Mouse (Mus musculus): Measurements from ENCODE around the gene Grin2b.

The Grin2b gene

DNA sequence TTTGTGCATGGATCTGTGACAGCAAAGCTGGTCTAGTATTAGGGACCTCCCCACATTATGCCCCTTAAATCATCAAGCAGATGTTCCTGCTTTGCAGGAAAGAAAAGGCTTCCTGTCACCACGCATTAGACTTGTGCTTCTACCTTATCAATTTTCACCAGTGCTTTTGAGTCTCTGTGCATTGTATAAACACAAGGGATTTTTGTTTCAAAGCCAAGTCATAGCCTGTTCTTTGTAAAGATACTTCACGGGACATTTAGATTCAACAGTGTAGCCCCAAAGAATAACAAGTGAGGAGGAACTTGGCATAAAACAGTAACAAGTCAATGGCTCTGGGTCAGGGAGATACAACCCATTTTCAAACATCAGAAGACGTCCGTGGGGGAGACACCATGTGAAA lies 498.9 kb downstream of the Grin2b start:
- DNase-seq = no peak

GRCm38 (mm10) chr6:135672003-135672402 lies 501.3 kb downstream of the Grin2b start:
- no peak for DNase-seq
